14 mouse cellular contexts compared by ENCODE assay signal in the genomic region with DNA sequence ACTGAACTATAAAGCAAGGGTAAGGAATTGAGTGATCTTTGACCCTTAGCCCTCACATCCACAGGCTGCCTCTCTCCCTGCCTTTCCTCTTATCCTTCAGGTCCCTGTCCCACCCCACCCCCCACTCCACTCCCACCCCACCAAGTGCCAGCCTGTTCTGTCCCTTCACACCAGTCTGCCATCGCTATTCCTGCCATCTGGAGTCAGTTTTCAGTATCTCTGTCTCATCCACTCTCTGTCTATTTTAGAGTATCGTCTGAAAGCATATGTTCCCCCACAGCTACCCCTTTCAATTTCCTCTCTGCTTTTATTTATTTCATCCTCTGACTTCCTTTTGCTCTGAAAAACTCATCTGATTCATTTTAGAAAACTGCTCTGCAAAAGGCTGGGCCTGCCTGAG.
DNase-seq lines count a peak whose midpoint lies in the region; ATAC-seq and TF ChIP-seq lines count a peak whose summit lies in the region.
"Had no signal": no experiment of that assay in that cellular context is flagged by ENCODE, and none has a peak within 500 bp of the region (broad histone marks: within the 10 kb centered on the region; RNA-seq: fewer than 3 reads in every experiment).

No protein-coding gene starts in this region.

- H3K4me3 ChIP-seq in hindbrain, embryonic 10.5 days: no peak overlapping the region
- no peak overlapping the region for H3K4me3 ChIP-seq in hindbrain, embryonic 11.5 days (ENCODE audit: low read depth, low read length)
- no peak overlapping the region for H3K4me3 ChIP-seq in hindbrain, embryonic 13.5 days
- H3K4me3 ChIP-seq in midbrain, embryonic 14.5 days (replicated peaks; ENCODE audit: low read depth, low read length): no peak overlapping the region
- H3K4me3 ChIP-seq in lung, adult 2 months (replicated peaks; ENCODE audit: extremely low read depth, low read depth, low read length): no peak overlapping the region
- H3K4me3 ChIP-seq: heart, embryonic 13.5 days; kidney, embryonic 15.5 days had no signal

- H3K9me3 ChIP-seq in hindbrain, embryonic 10.5 days: no peaks in the 10 kb centered on the region
- no peaks in the 10 kb centered on the region for H3K9me3 ChIP-seq in hindbrain, embryonic 11.5 days (ENCODE audit: control insufficient read depth, low read length)
- no peaks in the 10 kb centered on the region for H3K9me3 ChIP-seq in hindbrain, embryonic 13.5 days
- no peaks in the 10 kb centered on the region for H3K9me3 ChIP-seq in midbrain, embryonic 14.5 days (ENCODE audit: control insufficient read depth, low read length)
- H3K9me3 ChIP-seq: heart, embryonic 13.5 days; kidney, embryonic 15.5 days had no signal

- no peak for ATAC-seq in hindbrain, embryonic 11.5 days (ENCODE audit: low FRiP score)
- ATAC-seq in hindbrain, embryonic 13.5 days (ENCODE audit: low FRiP score): 0 out of 2 replicates have a peak, but pooled peaks have one; percentile 22
- ATAC-seq in midbrain, embryonic 14.5 days (ENCODE audit: low FRiP score, low TSS enrichment): no peak; the same call in 1 of the 2 replicates
- no peak for ATAC-seq in CD4-positive, CD25-positive, alpha-beta regulatory T cell, adult 4 months

- H3K9ac ChIP-seq in hindbrain, embryonic 11.5 days (ENCODE audit: low read depth, low read length): no peak overlapping the region
- H3K9ac ChIP-seq in hindbrain, embryonic 13.5 days: no peak overlapping the region
- no peak overlapping the region for H3K9ac ChIP-seq in midbrain, embryonic 14.5 days (replicated peaks; ENCODE audit: low read length)
- H3K9ac ChIP-seq: heart, embryonic 13.5 days; kidney, embryonic 15.5 days had no signal

- H3K4me1 ChIP-seq in hindbrain, embryonic 10.5 days (replicated peaks): peaks cover 35% of the 10 kb centered on the region
- no peaks in the 10 kb centered on the region for H3K4me1 ChIP-seq in hindbrain, embryonic 11.5 days (replicated peaks; ENCODE audit: control insufficient read depth, insufficient read depth, low read length)
- H3K4me1 ChIP-seq in hindbrain, embryonic 13.5 days (replicated peaks): peaks cover 25% of the 10 kb centered on the region
- peaks cover 20% of the 10 kb centered on the region for H3K4me1 ChIP-seq in midbrain, embryonic 14.5 days (ENCODE audit: control insufficient read depth, insufficient read depth, low read length)
- no peaks in the 10 kb centered on the region for H3K4me1 ChIP-seq in lung, adult 2 months (ENCODE audit: control insufficient read depth, insufficient read depth, low read length)
- H3K4me1 ChIP-seq: kidney, embryonic 15.5 days had no signal

- H3K27me3 ChIP-seq in hindbrain, embryonic 10.5 days (ENCODE audit: insufficient read depth, poor library complexity, severe bottlenecking): peaks cover 9% of the 10 kb centered on the region; the same call in 1 of the 2 replicates
- H3K27me3 ChIP-seq in hindbrain, embryonic 11.5 days (ENCODE audit: control insufficient read depth, insufficient read depth, low read length): no peaks in the 10 kb centered on the region
- no peaks in the 10 kb centered on the region for H3K27me3 ChIP-seq in hindbrain, embryonic 13.5 days
- H3K27me3 ChIP-seq in midbrain, embryonic 14.5 days (ENCODE audit: control insufficient read depth, insufficient read depth, low read length): no peaks in the 10 kb centered on the region
- H3K27me3 ChIP-seq: kidney, embryonic 15.5 days had no signal

- no peaks in the 10 kb centered on the region for H3K36me3 ChIP-seq in hindbrain, embryonic 10.5 days
- no peaks in the 10 kb centered on the region for H3K36me3 ChIP-seq in hindbrain, embryonic 11.5 days (ENCODE audit: control insufficient read depth, insufficient read depth, low read length)
- no peaks in the 10 kb centered on the region for H3K36me3 ChIP-seq in hindbrain, embryonic 13.5 days
- no peaks in the 10 kb centered on the region for H3K36me3 ChIP-seq in midbrain, embryonic 14.5 days (ENCODE audit: control insufficient read depth, insufficient read depth, low read length)
- H3K36me3 ChIP-seq: heart, embryonic 13.5 days; kidney, embryonic 15.5 days had no signal

- no peak for TF ChIP-seq POLR2A in brain, embryonic 14.5 days (IDR thresholded peaks at IDR 0.05; ENCODE audit: borderline replicate concordance, extremely low read depth, insufficient read depth, insufficient read length, poor library complexity, severe bottlenecking)
- TF ChIP-seq POLR2A in lung, adult 2 months (IDR thresholded peaks at IDR 0.05; ENCODE audit: borderline replicate concordance, extremely low read depth, low read depth, low read length): no peak

- H3K27ac ChIP-seq in hindbrain, embryonic 10.5 days: peak overlapping the region; percentile 78
- no peak overlapping the region for H3K27ac ChIP-seq in hindbrain, embryonic 11.5 days (ENCODE audit: low read depth, low read length)
- H3K27ac ChIP-seq in hindbrain, embryonic 13.5 days: peak overlapping the region; percentile 84
- peak overlapping the region; percentile 91 for H3K27ac ChIP-seq in midbrain, embryonic 14.5 days (replicated peaks; ENCODE audit: low read depth, low read length)
- H3K27ac ChIP-seq: heart, embryonic 13.5 days; kidney, embryonic 15.5 days; stomach, postnatal 0 days had no signal

- no peak for TF ChIP-seq CTCF in brain, embryonic 14.5 days (IDR thresholded peaks at IDR 0.05; ENCODE audit: borderline replicate concordance, extremely low read depth, insufficient read depth, insufficient read length)
- no peak for TF ChIP-seq CTCF in lung, adult 2 months (IDR thresholded peaks at IDR 0.05; ENCODE audit: insufficient read depth, low read length)

- WGBS in hindbrain, embryonic 10.5 days: 45% methylated on average over 2 of the region's 2 CpGs
- WGBS in hindbrain, embryonic 11.5 days: 52% methylated on average over 2 of the region's 2 CpGs
- WGBS in hindbrain, embryonic 13.5 days: 35% methylated on average over 2 of the region's 2 CpGs
- WGBS in midbrain, embryonic 14.5 days: 41% methylated on average over 2 of the region's 2 CpGs
- 73% methylated on average over 2 of the region's 2 CpGs for WGBS in lung, adult 2 months

- DNase-seq in hindbrain, embryonic 10.5 days (ENCODE audit: low spot score): no peak
- no peak for DNase-seq in hindbrain, embryonic 11.5 days (ENCODE audit: low spot score)
- DNase-seq in brain, embryonic 14.5 days (ENCODE audit: low read depth): peak; percentile 53
- DNase-seq in midbrain, embryonic 14.5 days: peak; percentile 11
- no peak for DNase-seq in lung, adult 2 months
- DNase-seq in kidney, adult 18-20 months: no peak
- DNase-seq: cerebellum, adult 2 months; gastrocnemius, postnatal 25 days; liver had no signal

- no peak overlapping the region for H3K4me2 ChIP-seq in hindbrain, embryonic 11.5 days (replicated peaks; ENCODE audit: low read depth, low read length)
- no peak overlapping the region for H3K4me2 ChIP-seq in hindbrain, embryonic 13.5 days
- H3K4me2 ChIP-seq in midbrain, embryonic 14.5 days (ENCODE audit: low read length): peak overlapping the region; percentile 53; the same call in 1 of the 2 replicates
- H3K4me2 ChIP-seq: heart, embryonic 13.5 days; kidney, embryonic 15.5 days had no signal

Comparison
In these comparisons a context has a peak if more than half of its experiments do, and no peak if none do; other contexts are left out.
1. DNase-seq: peak in brain, embryonic 14.5 days (single experiment) and midbrain, embryonic 14.5 days (single experiment); none in hindbrain, embryonic 10.5 days (single experiment), hindbrain, embryonic 11.5 days (single experiment), lung, adult 2 months (single experiment) and kidney, adult 18-20 months (single experiment).